Mouse (Mus musculus): ENCODE results near the gene Foxp1. TPM values are rescaled to one million over a fixed set of nuclear protein-coding genes. Genes with fewer than 3 reads are reported as not detected.

The Foxp1 gene
- polyA plus RNA-seq, 1 experiment from 2014 or later: 91.9 TPM

DNA sequence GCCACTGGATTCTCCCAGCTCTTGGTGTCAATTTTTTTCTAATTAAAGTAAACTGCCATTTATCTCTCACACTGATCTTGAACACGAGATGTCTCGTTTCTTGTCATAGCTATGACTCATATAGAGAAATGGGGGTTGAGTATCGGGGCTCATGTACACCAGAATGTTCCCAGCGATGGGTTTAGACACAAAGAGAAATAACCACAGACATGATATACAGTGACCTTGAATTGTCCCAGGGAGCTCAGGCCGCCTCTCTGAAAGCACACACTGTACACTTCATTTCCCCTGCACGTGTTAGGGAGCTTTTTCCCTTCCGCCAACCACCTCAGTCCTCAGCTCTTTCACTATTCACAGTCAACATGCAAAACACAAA, 529.8 kb downstream of the Foxp1 start:
- whole genome bisulfite sequencing: 84% methylated on average over 7 of the region's 7 CpGs

DNA sequence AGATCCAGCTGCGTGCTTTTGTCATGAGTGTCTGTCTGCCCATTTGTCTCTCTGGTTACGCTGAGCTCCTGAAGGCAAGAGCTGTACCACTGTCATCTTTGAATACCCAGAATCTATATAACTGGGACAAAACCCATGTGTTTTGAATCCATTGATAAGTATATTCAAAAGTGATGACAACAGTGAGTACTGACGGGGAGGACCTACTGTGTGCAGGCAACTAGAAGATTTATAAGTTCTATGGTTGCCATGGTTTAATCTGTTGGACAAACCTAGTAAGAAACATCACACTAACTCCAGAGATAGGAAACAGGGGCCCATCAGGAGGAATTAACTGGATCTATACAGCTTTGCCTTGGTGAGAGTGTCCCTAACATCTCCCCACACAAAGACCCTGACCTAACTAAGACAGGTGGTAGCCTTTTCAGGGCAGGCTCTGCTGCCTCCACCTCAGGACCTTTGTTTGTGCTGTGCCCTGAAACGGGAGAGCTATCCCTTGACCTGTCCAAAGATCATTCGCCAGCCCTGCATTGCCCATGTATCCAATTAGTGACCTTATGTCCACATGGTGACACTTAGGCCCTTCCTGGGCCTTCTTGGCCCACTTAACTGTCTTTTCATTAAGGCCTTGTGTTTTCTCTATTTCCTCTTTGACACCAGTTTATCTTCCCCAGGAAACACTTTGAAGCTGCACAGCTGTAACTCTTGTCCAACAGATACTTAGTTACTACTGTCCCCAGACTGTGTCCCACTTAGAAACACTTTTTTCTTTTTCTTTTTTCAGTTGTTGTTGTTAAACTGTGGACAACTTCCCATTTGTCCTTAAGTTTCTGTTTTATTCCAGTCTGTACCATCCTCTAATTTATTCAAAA, 530.4 kb downstream of the Foxp1 start:
- whole genome bisulfite sequencing: 74% methylated on average over 5 of the region's 5 CpGs
- ATAC-seq (ENCODE audit: low FRiP score): no peak
- Histone ChIP-seq H3K4me1 (replicated peaks; ENCODE audit: control insufficient read depth, insufficient read depth, low read length) (peaks cover 9% of the 10 kb centered on the region; the same call in 1 of the 2 replicates), H3K9me3 (ENCODE audit: control insufficient read depth, low read length) (no peaks in the 10 kb centered on the region), H3K4me3 (ENCODE audit: low read depth, low read length) (no peak overlapping the region), H3K4me2 (replicated peaks; ENCODE audit: low read depth, low read length) (no peak overlapping the region), H3K27ac (ENCODE audit: low read depth, low read length) (no peak overlapping the region), H3K9ac (ENCODE audit: low read depth, low read length) (no peak overlapping the region), H3K36me3 (ENCODE audit: control insufficient read depth, insufficient read depth, low read length) (no peaks in the 10 kb centered on the region), H3K27me3 (ENCODE audit: control insufficient read depth, insufficient read depth, low read length) (no peaks in the 10 kb centered on the region)
- no peak for DNase-seq (ENCODE audit: low spot score)

More for the DNA sequence above, 529.8 kb downstream of the Foxp1 start:
- no peaks in the 10 kb centered on the region for H3K27me3 ChIP-seq (ENCODE audit: control insufficient read depth, insufficient read depth, low read length)
- H3K4me3 ChIP-seq (ENCODE audit: low read depth, low read length): no peak overlapping the region
- no peaks in the 10 kb centered on the region for H3K36me3 ChIP-seq (ENCODE audit: control insufficient read depth, insufficient read depth, low read length)
- H3K4me2 ChIP-seq (replicated peaks; ENCODE audit: low read depth, low read length): no peak overlapping the region
- no peak overlapping the region for H3K27ac ChIP-seq (ENCODE audit: low read depth, low read length)
- no peak for ATAC-seq (ENCODE audit: low FRiP score)
- H3K4me1 ChIP-seq (replicated peaks; ENCODE audit: control insufficient read depth, insufficient read depth, low read length): peaks cover 9% of the 10 kb centered on the region; the same call in 1 of the 2 replicates
- no peak overlapping the region for H3K9ac ChIP-seq (ENCODE audit: low read depth, low read length)
- no peaks in the 10 kb centered on the region for H3K9me3 ChIP-seq (ENCODE audit: control insufficient read depth, low read length)
- no peak for DNase-seq (ENCODE audit: low spot score)

DNA sequence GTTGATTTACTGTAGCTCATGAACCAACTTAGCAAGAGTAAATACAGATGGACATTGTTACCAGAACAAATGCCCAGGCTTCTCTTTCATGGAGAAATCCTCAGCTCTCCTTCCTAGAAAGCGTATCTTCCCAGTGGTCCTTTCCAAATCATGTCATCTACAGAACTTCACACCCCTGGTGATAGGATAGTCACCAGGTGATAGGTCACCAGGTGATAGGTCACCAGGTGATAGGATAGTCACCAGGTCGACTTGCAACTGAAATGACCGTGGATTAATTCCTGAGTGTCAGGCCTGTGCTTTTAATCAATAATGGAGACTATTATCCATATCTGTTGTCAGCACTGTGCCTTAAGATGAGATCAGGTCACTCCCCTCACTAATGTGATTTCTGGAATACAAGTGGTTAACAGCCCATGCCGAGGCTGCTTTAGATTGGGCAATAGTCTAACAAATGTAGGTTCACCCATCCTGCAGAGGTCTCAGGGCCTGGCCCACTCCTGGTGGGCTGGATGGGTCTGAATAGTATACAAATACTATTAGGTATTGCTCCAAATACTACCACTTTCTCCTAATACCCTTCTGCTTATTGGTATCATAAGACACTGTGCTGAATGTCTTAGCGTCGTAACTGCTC, 534.9 kb downstream of the Foxp1 start:
- DNase-seq (ENCODE audit: low spot score) (no peak), ATAC-seq (ENCODE audit: low FRiP score) (no peak)
- H3K27ac ChIP-seq (ENCODE audit: low read depth, low read length): no peak overlapping the region
- no peaks in the 10 kb centered on the region for H3K36me3 ChIP-seq (ENCODE audit: control insufficient read depth, insufficient read depth, low read length)
- 88% methylated on average over 6 of the region's 6 CpGs for whole genome bisulfite sequencing
- no peaks in the 10 kb centered on the region for H3K9me3 ChIP-seq (ENCODE audit: control insufficient read depth, low read length)
- H3K4me1 ChIP-seq (replicated peaks; ENCODE audit: control insufficient read depth, insufficient read depth, low read length): no peaks in the 10 kb centered on the region
- no peak overlapping the region for H3K9ac ChIP-seq (ENCODE audit: low read depth, low read length)
- no peak overlapping the region for H3K4me3 ChIP-seq (ENCODE audit: low read depth, low read length)
- H3K27me3 ChIP-seq (ENCODE audit: control insufficient read depth, insufficient read depth, low read length): no peaks in the 10 kb centered on the region
- no peak overlapping the region for H3K4me2 ChIP-seq (replicated peaks; ENCODE audit: low read depth, low read length)

DNA sequence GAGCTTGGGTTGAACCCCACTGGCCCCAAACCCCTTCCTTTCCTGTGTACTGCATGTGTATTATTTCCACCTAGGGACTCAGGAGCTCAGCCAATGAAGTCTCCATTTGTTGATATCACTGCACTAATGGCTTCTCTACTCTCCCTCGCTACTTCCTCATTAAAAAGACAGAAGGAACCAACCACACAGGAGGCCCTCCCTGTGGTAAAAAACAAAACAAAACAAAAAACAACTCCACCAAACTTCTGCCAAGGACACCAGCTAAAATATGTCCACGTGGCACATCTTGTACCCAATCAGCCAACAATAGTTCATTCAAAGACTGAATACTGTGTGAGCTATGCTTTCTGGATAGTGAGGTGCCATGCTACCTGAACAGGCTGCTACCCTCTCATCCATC, 537.1 kb downstream of the Foxp1 start:
- ATAC-seq (ENCODE audit: low FRiP score) (no peak), DNase-seq (ENCODE audit: low spot score) (no peak)
- no peaks in the 10 kb centered on the region for H3K36me3 ChIP-seq (ENCODE audit: control insufficient read depth, insufficient read depth, low read length)
- no peak overlapping the region for H3K4me2 ChIP-seq (replicated peaks; ENCODE audit: low read depth, low read length)
- 87% methylated on average over 2 of the region's 2 CpGs for WGBS
- no peak overlapping the region for H3K4me3 ChIP-seq (ENCODE audit: low read depth, low read length)
- no peaks in the 10 kb centered on the region for H3K4me1 ChIP-seq (replicated peaks; ENCODE audit: control insufficient read depth, insufficient read depth, low read length)
- no peak overlapping the region for H3K27ac ChIP-seq (ENCODE audit: low read depth, low read length)
- H3K27me3 ChIP-seq (ENCODE audit: control insufficient read depth, insufficient read depth, low read length): no peaks in the 10 kb centered on the region
- H3K9me3 ChIP-seq (ENCODE audit: control insufficient read depth, low read length): no peaks in the 10 kb centered on the region
- no peak overlapping the region for H3K9ac ChIP-seq (ENCODE audit: low read depth, low read length)

DNA sequence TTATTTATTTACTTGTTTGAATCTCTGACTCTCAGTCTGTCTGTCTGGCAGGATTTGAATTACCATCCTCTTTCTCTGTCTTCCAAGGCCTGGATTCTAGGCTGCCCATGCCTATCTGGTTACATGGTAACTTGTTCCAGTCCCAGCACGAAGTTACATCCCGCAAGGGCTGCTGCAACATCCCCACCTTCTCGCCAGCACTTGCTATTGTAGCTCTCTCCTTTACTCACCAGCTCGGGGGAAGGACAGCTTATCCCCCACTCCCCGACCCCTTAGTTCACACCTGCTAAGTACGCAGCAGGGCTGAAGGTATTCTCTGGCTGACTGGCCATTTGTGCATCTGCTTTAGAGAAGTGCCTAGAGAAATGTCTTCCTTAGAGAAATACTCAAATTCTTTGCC, 537.9 kb downstream of the Foxp1 start:
- H3K4me1 ChIP-seq (replicated peaks; ENCODE audit: control insufficient read depth, insufficient read depth, low read length): no peaks in the 10 kb centered on the region
- no peak overlapping the region for H3K4me3 ChIP-seq (ENCODE audit: low read depth, low read length)
- H3K27ac ChIP-seq (ENCODE audit: low read depth, low read length): no peak overlapping the region
- no peaks in the 10 kb centered on the region for H3K27me3 ChIP-seq (ENCODE audit: control insufficient read depth, insufficient read depth, low read length)
- no peak overlapping the region for H3K9ac ChIP-seq (ENCODE audit: low read depth, low read length)
- no peak overlapping the region for H3K4me2 ChIP-seq (replicated peaks; ENCODE audit: low read depth, low read length)
- H3K9me3 ChIP-seq (ENCODE audit: control insufficient read depth, low read length): no peaks in the 10 kb centered on the region
- WGBS: 78% methylated on average over 6 of the region's 6 CpGs
- no peaks in the 10 kb centered on the region for H3K36me3 ChIP-seq (ENCODE audit: control insufficient read depth, insufficient read depth, low read length)
- DNase-seq (ENCODE audit: low spot score) (no peak), ATAC-seq (ENCODE audit: low FRiP score) (no peak)

DNA sequence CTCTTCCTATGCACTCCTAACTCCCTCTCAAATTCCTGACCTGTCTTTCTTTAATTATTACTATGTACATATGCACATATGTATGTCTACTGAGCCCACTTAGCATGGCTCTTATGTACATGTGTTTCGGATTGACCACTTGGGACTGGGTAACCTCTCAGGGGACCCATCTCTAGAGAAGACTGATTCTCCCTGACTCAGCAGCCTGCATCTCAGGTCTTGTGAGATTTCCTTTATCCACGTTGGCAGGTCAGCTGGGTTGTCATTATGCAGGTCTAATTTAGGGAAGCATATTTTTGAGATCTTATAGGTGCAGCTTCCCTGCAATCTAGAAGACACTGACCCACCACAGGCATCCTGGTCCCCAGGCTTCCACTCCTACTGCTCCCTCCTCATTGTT, 538.5 kb downstream of the Foxp1 start:
- no peaks in the 10 kb centered on the region for H3K36me3 ChIP-seq (ENCODE audit: control insufficient read depth, insufficient read depth, low read length)
- H3K4me1 ChIP-seq (replicated peaks; ENCODE audit: control insufficient read depth, insufficient read depth, low read length): no peaks in the 10 kb centered on the region
- H3K4me2 ChIP-seq (replicated peaks; ENCODE audit: low read depth, low read length): no peak overlapping the region
- H3K4me3 ChIP-seq (ENCODE audit: low read depth, low read length): no peak overlapping the region
- 76% methylated on average over 2 of the region's 2 CpGs for WGBS
- H3K27ac ChIP-seq (ENCODE audit: low read depth, low read length): no peak overlapping the region
- DNase-seq (ENCODE audit: low spot score): no peak
- no peak overlapping the region for H3K9ac ChIP-seq (ENCODE audit: low read depth, low read length)
- H3K27me3 ChIP-seq (ENCODE audit: control insufficient read depth, insufficient read depth, low read length): no peaks in the 10 kb centered on the region
- ATAC-seq (ENCODE audit: low FRiP score): no peak
- H3K9me3 ChIP-seq (ENCODE audit: control insufficient read depth, low read length): no peaks in the 10 kb centered on the region

DNA sequence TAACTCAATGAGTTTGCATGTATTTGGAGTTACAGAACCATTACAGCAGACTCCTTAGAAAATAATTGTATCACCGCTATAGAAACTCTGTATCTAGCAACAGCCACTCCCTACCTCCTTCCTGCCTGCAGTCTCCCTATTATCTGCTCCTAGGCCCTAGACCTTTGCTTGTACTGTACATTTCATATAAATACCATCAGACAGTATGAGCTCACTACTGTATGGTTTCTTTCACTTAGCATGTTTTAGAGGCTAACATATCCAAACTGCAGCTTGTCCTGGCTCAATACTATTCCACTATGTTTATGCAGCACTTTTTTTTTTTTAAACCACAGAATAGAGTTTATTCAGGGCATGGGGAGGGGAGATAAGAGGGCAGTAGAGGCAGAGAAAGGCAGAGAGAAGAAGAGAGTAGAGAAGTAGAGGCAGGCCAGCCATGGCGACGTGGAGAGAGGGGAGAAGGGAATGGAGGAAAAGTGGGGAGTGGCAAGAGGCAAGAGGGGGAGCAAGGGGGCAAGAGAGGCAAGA, 539.1 kb downstream of the Foxp1 start:
- ATAC-seq (ENCODE audit: low FRiP score): no peak
- no peaks in the 10 kb centered on the region for H3K27me3 ChIP-seq (ENCODE audit: control insufficient read depth, insufficient read depth, low read length)
- no peak overlapping the region for H3K4me3 ChIP-seq (ENCODE audit: low read depth, low read length)
- 92% methylated on average over 3 of the region's 3 CpGs for WGBS
- no peak for DNase-seq (ENCODE audit: low spot score)
- H3K27ac ChIP-seq (ENCODE audit: low read depth, low read length): no peak overlapping the region
- H3K4me1 ChIP-seq (replicated peaks; ENCODE audit: control insufficient read depth, insufficient read depth, low read length): no peaks in the 10 kb centered on the region
- H3K9ac ChIP-seq (ENCODE audit: low read depth, low read length): no peak overlapping the region
- H3K4me2 ChIP-seq (replicated peaks; ENCODE audit: low read depth, low read length): no peak overlapping the region
- no peaks in the 10 kb centered on the region for H3K9me3 ChIP-seq (ENCODE audit: control insufficient read depth, low read length)
- H3K36me3 ChIP-seq (ENCODE audit: control insufficient read depth, insufficient read depth, low read length): no peaks in the 10 kb centered on the region

DNA sequence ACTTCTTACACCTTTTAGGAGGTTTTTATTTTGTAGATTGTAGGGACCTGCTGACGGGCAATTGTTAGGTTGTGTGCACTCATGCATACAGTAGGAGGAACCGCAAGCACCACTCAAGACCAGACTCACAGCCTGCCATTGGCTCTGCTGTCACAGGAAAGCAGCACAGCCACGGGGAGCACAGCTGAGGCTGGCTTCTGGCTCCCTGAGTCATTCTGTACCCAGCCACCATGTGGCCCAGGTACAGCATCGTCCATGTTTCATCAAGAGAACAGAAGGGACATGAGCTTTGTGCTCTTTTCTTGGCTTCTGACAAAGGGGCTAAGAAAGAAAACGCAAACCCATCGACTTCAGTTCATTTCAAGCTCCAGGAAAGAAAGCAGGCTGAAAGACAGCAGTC, 541.3 kb downstream of the Foxp1 start:
- H3K36me3 ChIP-seq (ENCODE audit: control insufficient read depth, insufficient read depth, low read length): 0 out of 2 replicates have a peak, but pooled peaks cover 2% of the 10 kb centered on the region
- no peak overlapping the region for H3K4me2 ChIP-seq (replicated peaks; ENCODE audit: low read depth, low read length)
- no peak for ATAC-seq (ENCODE audit: low FRiP score)
- H3K4me1 ChIP-seq (replicated peaks; ENCODE audit: control insufficient read depth, insufficient read depth, low read length): no peaks in the 10 kb centered on the region
- no peak overlapping the region for H3K27ac ChIP-seq (ENCODE audit: low read depth, low read length)
- DNase-seq (ENCODE audit: low spot score): no peak
- H3K9ac ChIP-seq (ENCODE audit: low read depth, low read length): no peak overlapping the region
- H3K4me3 ChIP-seq (ENCODE audit: low read depth, low read length): no peak overlapping the region
- no peaks in the 10 kb centered on the region for H3K27me3 ChIP-seq (ENCODE audit: control insufficient read depth, insufficient read depth, low read length)
- WGBS: 73% methylated on average over 6 of the region's 6 CpGs
- H3K9me3 ChIP-seq (ENCODE audit: control insufficient read depth, low read length): no peaks in the 10 kb centered on the region

Data from hindbrain, embryonic 11.5 days (tissue).